Mouse (Mus musculus) E14TG2a.4 (cell line): ENCODE results near the gene Gprin2.
A peak's percentile ranks its signal among the peaks of the same experiment; 100 is the strongest.

Source experiments
- H3K27me3 ChIP-seq: 2 replicates; pipeline ENCODE4 v1.6.1; 2014; ENCODE audit warnings: low read length, control low read depth; ENCODE audit not compliant: insufficient read depth
- H3K36me3 ChIP-seq: 2 replicates; pipeline ENCODE4 v1.6.1; 2014; ENCODE audit warnings: low read length, control low read depth; ENCODE audit not compliant: insufficient read depth
- H3K4me1 ChIP-seq: replicated peaks from 2 replicates; pipeline ENCODE4 v1.6.1; 2014; ENCODE audit warnings: low read depth, low read length, control low read depth
- H3K4me3 ChIP-seq: replicated peaks from 2 replicates; pipeline ENCODE4 v1.5.1; 2014; ENCODE audit warnings: mild to moderate bottlenecking, low read length
- H3K9me3 ChIP-seq: 2 replicates; pipeline ENCODE4 v1.6.1; 2014; ENCODE audit warnings: low read length, control low read depth
- CTCF ChIP-seq: conservative IDR thresholded peaks from 2 replicates; pipeline ENCODE4 v1.5.1; 2014; ENCODE audit warnings: low read length
- NANOG ChIP-seq: IDR thresholded peaks from 2 replicates; pipeline ENCODE4 v1.6.1; 2014; ENCODE audit warnings: borderline replicate concordance, low read length, mixed read lengths
- POU5F1 ChIP-seq: IDR thresholded peaks from 2 replicates; pipeline ENCODE4 v1.6.1; 2014; ENCODE audit warnings: low read length, borderline replicate concordance

Gprin2 gene

GRCm38 (mm10) chr14:34227981-34228380 is 26.5 kb upstream of the Gprin2 start:
- Histone ChIP-seq H3K4me3 (no peak overlapping the region), H3K36me3 (peaks cover 5% of the 10 kb centered on the region), H3K9me3 (no peaks in the 10 kb centered on the region), H3K4me1 (peaks cover 13% of the 10 kb centered on the region), H3K27me3 (no peaks in the 10 kb centered on the region)
- TF ChIP-seq NANOG = no peak
- TF ChIP-seq POU5F1 = no peak
- TF ChIP-seq CTCF = no peak

- TF ChIP-seq POU5F1 (no peak), CTCF (no peak), NANOG (no peak)
- Histone ChIP-seq H3K9me3 (no peaks in the 10 kb centered on the region), H3K36me3 (no peaks in the 10 kb centered on the region), H3K27me3 (peaks cover 8% of the 10 kb centered on the region), H3K4me3 (no peak overlapping the region), H3K4me1 (peaks cover 13% of the 10 kb centered on the region)
Observed at GRCm38 (mm10) chr14:34226566-34226965, 25.1 kb upstream of the Gprin2 start.

- no peak for TF ChIP-seq CTCF
- TF ChIP-seq NANOG = no peak
- TF ChIP-seq POU5F1 = no peak
- H3K9me3 ChIP-seq = no peaks in the 10 kb centered on the region
- H3K36me3 ChIP-seq = no peaks in the 10 kb centered on the region
- H3K4me3 ChIP-seq = no peak overlapping the region
- peaks cover 13% of the 10 kb centered on the region for H3K4me1 ChIP-seq
- H3K27me3 ChIP-seq = peaks cover 12% of the 10 kb centered on the region
Observed at GRCm38 (mm10) chr14:34225986-34226385, 24.5 kb upstream of the Gprin2 start.

- Histone ChIP-seq H3K4me1 (peaks cover 22% of the 10 kb centered on the region), H3K9me3 (no peaks in the 10 kb centered on the region), H3K4me3 (no peak overlapping the region), H3K36me3 (no peaks in the 10 kb centered on the region), H3K27me3 (peaks cover 37% of the 10 kb centered on the region)
- TF ChIP-seq CTCF (no peak), NANOG (no peak), POU5F1 (no peak)
Observed at GRCm38 (mm10) chr14:34223362-34223898, 22.0 kb upstream of the Gprin2 start.

- no peaks in the 10 kb centered on the region for H3K9me3 ChIP-seq
- TF ChIP-seq NANOG = no peak
- TF ChIP-seq CTCF = no peak
- TF ChIP-seq POU5F1 = no peak
- no peak overlapping the region for H3K4me3 ChIP-seq
- H3K36me3 ChIP-seq = no peaks in the 10 kb centered on the region
- peaks cover 12% of the 10 kb centered on the region; the same call in 1 of the 2 replicates for H3K4me1 ChIP-seq
- peaks cover 45% of the 10 kb centered on the region for H3K27me3 ChIP-seq
Observed at GRCm38 (mm10) chr14:34221416-34222077, 20.1 kb upstream of the Gprin2 start.

- no peak for TF ChIP-seq POU5F1
- TF ChIP-seq CTCF = no peak
- no peak for TF ChIP-seq NANOG
Observed at GRCm38 (mm10) chr14:34220426-34220825, 19.0 kb upstream of the Gprin2 start.

GRCm38 (mm10) chr14:34219786-34220198 is 18.3 kb upstream of the Gprin2 start:
- Histone ChIP-seq H3K36me3 (no peaks in the 10 kb centered on the region), H3K9me3 (no peaks in the 10 kb centered on the region), H3K4me1 (peaks cover 12% of the 10 kb centered on the region; the same call in 1 of the 2 replicates), H3K27me3 (peaks cover 47% of the 10 kb centered on the region), H3K4me3 (peak overlapping the region; percentile 80)
- no peak for TF ChIP-seq CTCF
- no peak for TF ChIP-seq POU5F1
- no peak for TF ChIP-seq NANOG

More at GRCm38 (mm10) chr14:34220426-34220825, 19.0 kb upstream of the Gprin2 start:
- Histone ChIP-seq H3K4me3 (peak overlapping the region; percentile 80), H3K27me3 (peaks cover 47% of the 10 kb centered on the region), H3K9me3 (no peaks in the 10 kb centered on the region), H3K4me1 (peaks cover 12% of the 10 kb centered on the region; the same call in 1 of the 2 replicates), H3K36me3 (no peaks in the 10 kb centered on the region)

GRCm38 (mm10) chr14:34219295-34219694 is 17.8 kb upstream of the Gprin2 start, which contains the start of gene Syt15:
TSS of gene Syt15 (plus strand) at chr14:34219595.
- H3K4me1 ChIP-seq = peaks cover 12% of the 10 kb centered on the region; the same call in 1 of the 2 replicates
- no peaks in the 10 kb centered on the region for H3K36me3 ChIP-seq
- TF ChIP-seq CTCF = no peak
- H3K4me3 ChIP-seq = peak within 1 kb of the TSS; percentile 80
- no peaks in the 10 kb centered on the region for H3K9me3 ChIP-seq
- H3K27me3 ChIP-seq = peaks cover 47% of the 10 kb centered on the region
